Mouse (Mus musculus) monocyte, adult 5-6 weeks (primary cell): ENCODE data around the gene Itsn2. TPM values are rescaled to one million over a fixed set of nuclear protein-coding genes. Genes with fewer than 3 reads are reported as not detected.
A peak's percentile ranks its signal among the peaks of the same experiment; 100 is the strongest.
"Not testable (repeated sequence)": the region's sequence is repeated elsewhere in the genome, so short reads cannot be mapped to it uniquely, and the experiment has no call there.

Experiments used
- ATAC-seq: fragments of 153-309, 156-312 bp; replicated peaks from 2 replicates; pipeline ENCODE4 v1.8.0; 2017; ENCODE audit warnings: mild to moderate bottlenecking; ENCODE audit not compliant: low TSS enrichment, insufficient number of reproducible peaks, severe bottlenecking, poor library complexity, low FRiP score
- total RNA-seq: library from RNA; stranded (forward); fragments of 200-1000, 200-491, 200-594 nt; gene quantifications from 3 replicates; pipeline ENCODE4 v1.2.3, GENCODE M21; 2017

Itsn2 gene
- total RNA-seq, 1 experiment from 2014 or later, result 212 TPM

DNA sequence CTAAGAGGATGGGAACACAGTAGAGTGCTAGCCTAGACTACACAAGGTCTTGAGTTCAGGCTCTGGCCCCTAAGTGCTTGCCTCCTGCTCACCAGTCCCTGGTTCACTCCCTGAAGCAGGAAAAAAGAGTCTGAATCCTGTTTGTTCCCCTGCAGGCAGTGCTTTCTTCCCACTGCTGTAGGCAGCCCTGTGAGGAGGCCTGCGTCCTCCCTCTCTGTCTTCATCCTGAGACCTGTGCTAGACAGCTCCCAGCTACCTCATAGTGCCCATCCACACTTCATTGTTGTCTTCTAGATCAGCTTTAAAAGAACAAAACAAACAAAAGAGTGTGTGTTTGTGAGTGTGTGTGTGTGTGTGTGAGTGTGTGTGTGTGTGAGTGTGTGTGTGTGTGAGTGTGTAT, 102.1 kb downstream of the Itsn2 start:
- ATAC-seq, result no peak

DNA sequence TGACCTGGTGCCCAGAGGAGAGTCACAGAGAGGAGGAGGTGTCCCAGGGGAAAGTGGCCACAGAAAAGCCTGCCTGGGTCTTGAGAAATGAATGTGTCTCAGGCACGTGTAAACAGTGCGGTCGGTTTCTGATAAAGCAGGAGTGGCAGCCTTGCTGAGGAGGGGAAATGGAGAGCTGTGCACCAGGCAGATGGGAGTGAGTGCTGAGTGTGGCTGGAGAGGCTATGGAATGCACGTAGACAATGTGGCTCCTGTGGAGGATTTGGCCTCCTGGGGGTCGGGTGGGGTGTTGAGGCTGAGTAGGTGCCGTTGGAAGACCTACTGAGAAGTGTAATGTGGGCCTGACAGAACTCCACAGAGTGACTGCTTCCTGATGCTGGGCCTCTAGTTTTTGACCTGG, 113.2 kb downstream of the Itsn2 start:
- ATAC-seq, result not testable (repeated sequence)

DNA sequence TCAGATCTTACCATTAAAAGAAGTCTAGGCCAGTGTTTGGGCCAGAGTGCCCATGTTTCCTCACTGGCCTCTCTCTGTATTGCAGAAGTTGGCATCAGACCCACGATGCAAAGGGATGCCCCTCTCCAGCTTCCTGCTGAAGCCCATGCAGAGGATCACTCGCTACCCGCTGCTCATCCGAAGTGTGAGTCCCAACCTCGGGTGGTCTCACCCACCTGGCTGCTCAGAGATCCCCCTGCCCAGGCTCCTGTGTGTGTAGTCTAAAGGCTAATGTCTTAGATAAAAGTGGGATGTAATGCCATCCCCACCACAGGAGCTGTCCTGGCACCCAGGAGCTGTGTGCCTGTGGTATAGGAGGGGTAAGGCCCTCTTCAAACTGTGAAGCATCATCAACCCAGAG, 113.7 kb downstream of the Itsn2 start:
- ATAC-seq, result no peak

DNA sequence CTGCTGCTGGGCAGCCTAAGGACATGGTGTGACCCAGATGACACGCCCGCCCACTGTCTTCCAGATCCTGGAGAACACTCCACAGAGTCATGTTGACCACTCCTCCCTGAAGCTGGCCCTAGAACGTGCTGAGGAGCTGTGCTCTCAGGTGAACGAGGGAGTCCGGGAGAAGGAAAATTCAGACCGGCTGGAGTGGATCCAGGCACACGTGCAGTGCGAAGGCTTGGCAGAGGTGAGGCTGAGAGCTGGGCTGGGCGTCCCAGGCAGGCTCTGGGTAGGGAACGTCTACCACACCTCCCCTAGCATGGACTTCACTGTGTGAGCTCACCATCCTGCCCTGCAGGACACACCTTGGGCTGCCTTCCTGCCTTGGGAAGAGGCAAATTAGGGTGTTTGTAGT, 114.5 kb downstream of the Itsn2 start:
- no peak for ATAC-seq

DNA sequence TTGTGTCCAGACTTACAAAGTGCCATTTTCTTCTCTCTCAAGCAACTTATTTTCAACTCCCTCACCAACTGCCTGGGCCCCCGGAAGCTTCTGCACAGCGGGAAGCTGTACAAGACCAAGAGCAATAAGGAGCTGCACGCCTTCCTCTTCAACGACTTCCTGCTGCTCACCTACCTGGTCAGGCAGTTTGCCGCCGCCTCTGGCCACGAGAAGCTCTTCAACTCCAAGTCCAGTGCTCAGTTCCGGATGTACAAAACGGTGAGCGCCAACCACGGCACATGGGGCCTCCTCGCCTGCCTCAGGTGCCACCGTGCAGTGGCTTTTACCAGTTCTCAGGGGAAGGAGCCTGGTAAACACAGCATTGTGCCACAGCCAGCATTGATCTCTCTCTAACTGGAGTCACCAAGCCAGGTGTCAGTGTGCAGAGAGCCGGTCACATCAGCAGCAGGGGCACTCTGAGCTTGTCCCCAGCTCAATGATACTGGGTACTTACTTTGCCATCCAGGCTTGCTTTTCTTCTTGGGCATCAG, 115.1 kb downstream of the Itsn2 start:
- no peak for ATAC-seq

DNA sequence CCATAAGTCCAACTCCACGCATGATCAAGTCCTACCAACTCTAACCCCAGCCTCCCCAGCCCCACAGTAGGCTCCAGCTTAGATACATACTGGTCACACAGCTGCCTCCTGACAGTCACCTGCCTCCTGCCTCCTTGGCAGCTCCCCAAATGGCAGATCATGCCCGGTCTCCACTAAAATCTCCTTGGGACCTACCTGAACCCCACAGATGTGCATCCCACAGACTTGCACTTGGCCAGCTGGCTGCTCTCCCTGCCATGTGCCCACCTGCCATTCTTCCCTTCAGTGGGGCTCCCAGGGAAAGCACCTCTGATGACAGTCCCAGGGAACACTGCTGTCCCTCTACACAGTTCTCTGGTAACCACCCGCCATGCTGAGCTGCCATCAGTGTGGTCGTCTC, 115.9 kb downstream of the Itsn2 start:
- no peak for ATAC-seq

DNA sequence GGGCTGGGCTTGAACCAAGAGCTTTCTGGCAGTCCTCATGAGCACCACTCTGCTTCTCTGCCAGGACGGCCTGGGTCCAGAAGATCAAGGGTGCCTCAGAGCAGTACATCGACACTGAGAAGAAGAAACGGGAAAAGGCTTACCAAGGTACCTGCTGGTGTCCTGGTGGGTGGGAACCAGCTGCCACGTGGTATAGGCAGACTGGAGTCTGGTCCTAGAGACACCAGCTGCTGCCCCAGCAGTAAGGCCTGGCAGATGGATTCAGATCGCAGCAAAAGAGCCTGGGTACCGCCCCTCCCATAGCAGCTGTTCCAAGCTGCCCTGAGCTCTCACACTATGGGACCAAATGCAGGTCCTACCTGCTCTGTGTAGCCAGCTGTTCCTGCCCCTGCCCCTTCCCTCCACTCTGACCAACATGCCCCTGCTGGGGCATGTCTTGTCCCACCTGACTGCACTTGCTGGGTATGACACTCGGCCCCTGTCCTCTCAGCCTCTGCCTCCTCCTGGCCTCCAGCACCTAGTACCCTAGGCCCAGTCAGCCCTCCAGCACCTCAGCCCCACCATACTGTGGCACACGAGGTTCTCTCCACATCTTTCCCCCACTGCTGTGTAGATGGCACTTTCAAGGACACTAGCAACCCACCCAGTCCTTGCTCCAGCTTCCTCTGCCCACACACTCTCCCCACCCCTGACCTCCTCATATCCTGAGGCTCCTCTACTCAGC, 116.6 kb downstream of the Itsn2 start:
- no peak for ATAC-seq

DNA sequence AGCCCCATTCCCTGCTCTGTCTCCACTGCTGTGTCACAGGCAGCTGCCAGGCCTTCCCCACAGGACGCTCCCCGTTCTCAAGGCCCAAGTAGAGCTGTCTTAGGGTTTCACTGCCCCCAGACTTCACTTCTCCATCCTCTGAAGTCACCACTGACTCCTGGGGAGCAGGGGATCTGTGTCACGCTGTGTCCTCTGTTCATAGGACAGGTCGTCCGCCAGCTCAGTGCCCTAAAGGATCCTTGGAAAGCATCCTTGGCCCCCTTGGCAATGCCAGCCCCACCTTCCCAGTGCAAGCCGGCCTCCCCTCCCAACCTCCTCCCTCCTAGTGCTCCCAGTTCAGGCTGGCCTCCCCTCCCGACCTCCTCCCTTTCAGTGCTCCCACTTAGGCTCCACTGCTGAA, 117.5 kb downstream of the Itsn2 start:
- no peak for ATAC-seq

DNA sequence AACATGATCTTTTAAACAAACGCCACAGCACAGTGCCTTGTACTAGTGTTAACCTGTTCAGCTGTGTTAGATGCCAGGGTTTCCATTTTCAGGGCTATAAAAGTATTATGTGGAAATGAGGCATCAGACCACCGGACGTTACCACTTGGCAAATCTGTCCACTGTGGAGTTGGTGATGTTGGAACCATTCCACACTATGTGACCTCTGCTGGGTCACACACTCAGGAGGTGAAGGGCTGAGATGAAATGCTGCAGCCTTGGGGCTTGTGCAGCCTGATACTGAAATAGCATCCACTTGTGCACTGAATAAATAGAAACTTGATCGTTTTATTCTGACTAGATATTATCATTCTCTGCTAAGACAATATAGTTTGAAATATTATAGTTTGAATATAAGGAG, 120.9 kb downstream of the Itsn2 start:
- no peak for ATAC-seq

DNA sequence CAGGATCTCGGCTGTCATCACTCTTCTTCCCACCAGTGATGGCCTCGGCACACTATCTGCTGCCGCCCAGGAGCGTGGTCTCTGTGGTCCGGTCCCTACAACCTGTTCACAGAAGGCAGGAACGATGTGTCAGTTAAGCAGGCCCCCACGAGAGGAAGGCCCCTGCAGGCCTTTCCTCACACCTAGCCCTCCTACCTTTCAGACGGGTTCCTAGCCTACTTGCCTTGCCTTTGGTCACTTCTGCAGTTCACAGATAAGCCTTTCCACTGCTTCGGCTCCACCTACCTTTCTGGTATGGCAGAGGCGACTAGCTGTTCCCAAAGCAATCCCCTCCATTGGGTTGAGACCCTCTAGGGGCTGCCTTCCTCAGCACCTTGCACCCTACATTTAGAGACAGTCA, 123.2 kb downstream of the Itsn2 start:
- ATAC-seq, result no peak

DNA sequence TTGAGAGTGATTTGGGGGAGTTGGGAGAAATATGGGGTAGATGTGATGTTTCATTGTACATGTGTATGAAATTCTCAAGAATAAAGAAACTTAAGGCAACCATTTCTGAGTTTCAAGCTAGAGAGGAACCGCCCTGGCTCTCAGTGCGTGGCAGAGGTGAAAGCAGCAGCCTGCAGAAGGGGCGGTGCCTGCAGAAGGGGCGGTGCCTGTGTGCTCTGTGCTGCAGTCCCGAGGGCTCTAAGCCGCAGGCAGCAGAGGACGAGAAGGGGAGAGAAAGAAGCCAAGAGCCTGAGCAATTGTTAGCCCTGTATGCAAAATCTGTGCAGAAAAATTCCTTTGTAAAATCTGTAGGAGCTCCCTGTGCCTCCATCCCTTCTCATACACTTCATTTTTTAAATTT, 125.0 kb downstream of the Itsn2 start:
- ATAC-seq, result 0 out of 2 replicates have a peak, but pooled peaks have one; percentile 53

DNA sequence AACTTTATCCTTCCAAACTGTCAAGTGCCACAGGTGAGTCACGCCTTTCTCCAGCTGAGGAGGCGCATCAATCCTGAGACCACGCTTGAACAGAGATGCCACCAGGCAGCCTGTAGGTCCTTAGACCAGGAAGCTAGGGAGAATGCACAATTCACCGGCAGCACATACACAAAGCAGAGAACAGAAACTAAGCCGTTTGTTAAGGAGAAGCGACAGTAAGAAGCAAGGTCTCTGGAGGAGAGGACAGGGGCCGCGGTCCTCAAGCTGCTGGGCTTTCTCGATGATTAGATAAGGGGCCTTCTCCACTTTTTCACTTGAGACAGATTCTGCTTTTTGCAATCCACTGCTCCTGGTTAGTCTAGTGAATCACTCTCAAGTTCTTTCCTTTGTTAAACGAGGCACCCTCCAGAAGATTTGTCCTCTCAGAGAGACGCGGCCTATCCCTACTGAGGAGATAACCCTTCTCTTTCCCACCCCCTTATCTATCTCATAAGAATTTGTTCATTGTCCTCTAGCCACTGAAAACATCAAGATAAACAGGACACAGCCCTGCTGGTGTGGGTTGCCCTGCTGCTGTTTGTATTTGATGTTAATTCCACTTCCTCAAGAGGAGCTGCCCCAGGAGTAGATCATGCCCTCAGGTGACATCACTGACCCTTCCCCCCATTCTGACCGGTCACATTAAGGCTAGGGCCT, 126.8 kb downstream of the Itsn2 start:
- no peak for ATAC-seq

DNA sequence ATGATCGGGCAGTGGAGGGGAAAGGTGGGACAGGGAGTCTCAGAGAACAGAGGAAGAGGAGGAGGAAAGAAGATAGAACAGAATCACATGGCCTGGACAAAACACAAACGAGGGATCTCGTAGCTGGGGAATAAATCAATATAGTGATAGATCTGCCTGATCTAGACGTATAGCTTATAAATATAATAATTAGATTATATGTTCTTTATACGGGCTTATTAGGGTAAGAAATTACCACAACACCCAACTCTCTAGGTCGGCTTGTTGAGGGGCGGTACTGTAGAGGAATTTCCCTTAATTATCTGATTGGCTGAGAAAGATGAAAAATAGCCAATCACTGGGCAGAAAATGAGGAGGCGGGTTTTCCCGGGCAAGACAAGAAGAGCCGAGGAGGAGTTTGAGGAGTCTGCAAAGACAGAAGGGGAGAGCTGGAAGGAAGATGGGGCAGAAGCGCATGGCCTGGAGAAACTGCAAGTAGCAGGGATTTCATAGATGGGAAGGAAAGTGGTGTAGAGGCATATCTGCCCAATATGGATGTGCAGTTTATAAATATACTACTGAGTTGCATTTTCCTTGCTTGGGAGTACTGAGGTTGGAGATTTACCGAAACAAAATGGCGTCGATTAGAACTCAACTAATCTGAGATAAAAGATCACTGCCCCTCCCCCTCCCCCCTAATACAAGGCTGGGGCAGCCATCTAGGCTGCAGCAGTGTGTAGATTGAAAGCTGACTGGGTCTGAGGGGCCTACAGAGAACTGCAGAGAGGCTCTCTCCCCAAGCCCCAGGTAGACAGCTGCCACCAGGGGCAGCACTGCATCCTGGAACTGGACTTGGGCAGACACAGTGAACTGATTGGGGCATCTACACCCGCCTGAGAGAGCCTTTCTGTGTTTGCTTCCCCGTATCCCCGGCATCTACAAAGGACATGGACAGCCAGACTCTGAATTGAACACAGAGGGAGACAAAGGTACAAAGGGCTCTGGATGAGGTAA, 127.6 kb downstream of the Itsn2 start:
- ATAC-seq, result no peak

DNA sequence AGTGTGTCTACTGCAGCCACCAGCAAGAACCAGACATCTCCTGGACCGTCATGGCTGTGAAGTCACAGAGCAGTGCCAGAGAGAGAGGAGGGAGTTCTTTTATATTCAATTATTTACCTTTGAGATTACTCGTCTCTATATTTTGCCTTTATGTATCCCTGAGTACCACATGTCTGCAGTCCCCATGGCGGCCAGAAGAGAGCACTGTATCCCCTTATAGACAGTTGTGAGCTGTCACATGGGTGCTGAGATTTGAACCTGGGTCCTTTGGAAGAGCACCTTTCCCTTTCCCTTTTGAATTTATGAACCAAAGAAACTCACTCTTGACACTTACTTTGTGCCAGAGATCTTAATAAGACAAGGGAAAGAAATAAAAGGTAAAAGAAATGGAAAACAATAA, 136.7 kb downstream of the Itsn2 start:
- ATAC-seq, result no peak

DNA sequence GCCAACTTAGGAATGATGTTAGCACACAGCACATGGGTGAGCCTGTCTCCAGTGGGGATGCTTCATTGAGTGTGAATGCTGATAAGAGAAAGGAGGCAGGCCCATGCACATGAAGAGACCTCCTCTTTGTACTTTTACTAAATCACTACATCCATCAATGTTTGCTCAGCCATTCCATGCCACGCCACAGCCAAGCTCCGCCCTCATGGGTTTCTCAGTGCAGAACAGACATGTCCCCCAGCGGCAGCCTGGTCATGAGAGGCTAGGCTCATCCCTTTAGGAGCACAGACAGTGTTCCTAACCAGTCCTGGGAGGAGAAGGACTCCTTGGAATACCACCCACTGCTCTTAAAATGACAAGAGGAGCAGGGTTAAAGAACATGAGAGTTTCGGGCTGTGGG, 139.2 kb downstream of the Itsn2 start:
- ATAC-seq, result no peak

DNA sequence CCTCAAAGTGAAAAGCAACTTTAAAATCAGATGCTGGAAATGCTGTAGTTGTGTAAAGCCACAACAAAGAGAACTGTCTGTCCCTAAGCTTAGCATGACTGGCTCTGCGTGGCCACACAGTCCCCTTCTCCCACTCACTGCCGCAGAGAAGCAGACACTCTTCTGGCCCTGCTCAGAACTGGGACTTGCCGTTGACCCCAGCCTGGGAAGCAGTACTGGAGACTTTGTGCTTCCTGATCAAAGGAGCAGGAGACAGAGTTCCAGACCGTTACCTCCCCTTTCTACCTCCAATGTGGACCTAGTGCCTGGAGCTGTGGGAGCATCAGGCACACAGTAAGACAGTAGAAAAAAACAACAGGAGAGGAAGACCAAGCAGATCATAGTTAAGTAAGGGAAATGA, 139.9 kb downstream of the Itsn2 start:
- no peak for ATAC-seq

DNA sequence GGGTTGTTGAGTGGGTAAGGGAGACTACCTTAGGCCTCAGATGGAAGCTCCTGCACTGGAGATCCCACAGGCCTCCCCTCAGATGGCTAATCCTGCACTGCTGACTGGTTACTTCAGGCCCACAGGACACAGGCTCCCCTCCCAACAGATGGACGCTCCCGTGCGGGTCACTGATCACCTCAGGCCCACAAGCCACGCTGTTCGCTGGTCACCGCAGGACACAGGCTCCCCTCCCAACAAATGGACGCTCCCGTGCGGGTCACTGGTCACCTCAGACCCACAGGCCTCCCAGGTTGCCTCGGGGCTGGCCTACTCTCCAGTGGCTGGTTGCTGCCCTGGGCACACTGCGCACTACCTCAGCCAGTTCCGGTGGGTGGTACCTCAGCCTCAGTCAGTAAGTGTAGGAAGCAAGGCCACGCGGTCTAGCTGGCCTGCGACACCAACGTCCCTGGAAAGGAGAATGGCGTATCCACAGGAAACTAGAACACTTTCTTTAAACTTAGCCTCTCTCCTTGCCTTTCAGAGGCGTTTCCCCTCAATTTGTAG, 145.7 kb downstream of the Itsn2 start, which contains the start of gene Fam228a:
Gene Fam228a, minus strand, starts transcription at position 400 of the 546 bp plus-strand sequence.
- no peak for ATAC-seq

DNA sequence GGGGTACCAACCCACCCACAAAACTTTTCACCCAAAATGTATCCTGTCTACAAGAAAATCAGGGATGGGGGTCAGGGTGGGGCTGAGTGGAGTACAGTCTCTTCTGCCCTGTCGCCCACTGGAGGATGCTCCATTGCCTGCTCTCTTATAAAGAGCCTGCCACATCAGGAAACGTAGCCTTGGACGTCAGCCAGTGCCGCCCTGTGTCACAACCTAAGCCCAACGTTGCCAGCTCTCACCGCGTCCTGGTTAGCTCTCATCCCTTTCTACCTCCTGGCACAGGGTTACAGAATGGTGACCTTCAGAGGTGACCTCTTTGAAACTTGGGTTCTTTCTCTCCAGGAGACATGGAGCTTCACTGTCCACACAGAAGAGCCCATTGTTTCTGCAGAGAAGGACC, 148.4 kb downstream of the Itsn2 start:
- ATAC-seq, result no peak

DNA sequence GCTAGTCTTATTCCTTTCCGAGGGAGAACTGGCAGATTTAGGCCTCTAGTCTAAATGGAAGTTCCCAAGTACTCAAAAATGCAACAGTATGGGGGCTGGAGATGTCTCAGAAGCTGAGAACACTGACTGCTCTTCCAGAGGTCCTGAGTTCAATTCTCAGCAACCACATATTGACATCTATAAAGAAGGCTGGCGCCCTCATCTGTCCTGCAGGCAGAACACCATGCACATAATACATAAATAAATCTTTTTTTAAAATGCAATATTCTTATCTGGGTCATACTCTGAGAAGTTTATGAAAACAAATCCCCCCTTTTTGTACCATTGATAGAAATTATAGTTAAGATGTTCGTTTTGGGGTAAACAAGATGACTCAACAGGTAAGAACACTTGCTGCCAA, 149.7 kb downstream of the Itsn2 start:
- ATAC-seq, result no peak
